Mouse (Mus musculus): ENCODE data around the gene Mapk1.

DNA sequence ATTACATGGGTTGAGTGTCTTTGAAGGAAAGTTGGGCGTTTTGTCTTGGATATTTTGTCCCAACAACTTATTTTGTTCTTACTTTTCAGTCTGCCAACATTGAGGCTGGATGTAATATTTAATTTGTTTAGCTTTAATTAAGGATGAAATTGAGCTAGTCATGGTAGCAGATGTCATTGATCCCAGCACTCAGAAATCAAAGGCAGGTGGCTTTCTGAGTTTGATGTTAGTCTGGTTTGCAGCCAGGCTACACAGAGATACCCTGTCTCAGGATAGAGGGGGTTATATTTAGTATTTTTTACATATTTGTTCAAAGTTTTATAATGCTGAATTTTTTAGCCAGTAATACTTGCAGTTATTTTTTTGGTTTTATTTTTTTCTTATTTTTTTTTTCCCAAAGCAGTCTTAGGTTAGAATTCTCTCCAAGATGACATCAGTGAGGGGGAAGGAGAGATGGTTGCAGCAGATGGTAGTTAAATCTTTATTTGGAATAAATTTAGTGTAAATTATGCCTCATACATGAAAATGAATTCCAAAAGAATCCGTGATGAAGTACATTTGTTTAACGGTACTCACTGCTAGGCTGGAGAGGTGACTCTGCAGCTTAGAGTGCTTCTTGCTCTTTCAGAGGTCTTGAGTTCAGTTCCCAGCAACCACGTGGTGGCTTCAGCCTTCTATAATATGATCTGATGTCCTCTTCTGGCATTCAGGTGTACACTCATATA is 47.0 kb downstream of the Mapk1 start:
- no peak for TF ChIP-seq POLR2A (IDR thresholded peaks at IDR 0.05; ENCODE audit: low read depth, low read length)
- no peak for TF ChIP-seq CTCF (conservative IDR thresholded peaks at IDR 0.05; ENCODE audit: insufficient read depth, insufficient read length, low read depth, low read length)
